Mouse (Mus musculus) inflammation-experienced regulatory T-cells, adult 6 months (primary cell): Measurements from ENCODE around the gene Gm10720. TPM values are rescaled to one million over a fixed set of nuclear protein-coding genes. Genes with fewer than 3 reads are reported as not detected.
"Not testable (repeated sequence)": the region's sequence is repeated elsewhere in the genome, so short reads cannot be mapped to it uniquely, and the experiment has no call there.

Source experiments
- ATAC-seq: one replicate; pipeline ENCODE4 v1.8.0; 2017
- polyA plus RNA-seq, 3 experiments: library from polyadenylated mRNA; unstranded; fragments of 100-300 nt; shearing (Covaris generic); gene quantifications; one replicate each; pipeline ENCODE4 v1.2.1; 2017

The Gm10720 gene
- polyA plus RNA-seq, 3 experiments from 2014 or later = not detected

DNA sequence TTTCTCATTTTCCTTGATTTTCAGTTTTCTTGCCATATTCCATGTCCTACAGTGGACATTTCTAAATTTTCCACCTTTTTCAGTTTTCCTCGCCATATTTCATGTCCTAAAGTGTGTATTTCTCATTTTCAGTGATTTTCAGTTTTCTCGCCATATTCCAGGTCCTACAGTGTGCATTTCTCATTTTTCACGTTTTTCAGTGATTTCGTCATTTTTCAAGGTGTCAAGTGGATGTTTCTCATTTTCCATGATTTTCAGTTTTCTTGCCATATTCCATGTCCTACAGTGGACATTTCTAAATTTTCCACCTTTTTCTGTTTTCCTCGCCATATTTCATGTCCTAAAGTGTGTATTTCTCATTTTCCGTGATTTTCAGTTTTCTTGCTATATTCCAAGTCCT is 10.2 kb downstream of the Gm10720 start:
- ATAC-seq = not testable (repeated sequence)

DNA sequence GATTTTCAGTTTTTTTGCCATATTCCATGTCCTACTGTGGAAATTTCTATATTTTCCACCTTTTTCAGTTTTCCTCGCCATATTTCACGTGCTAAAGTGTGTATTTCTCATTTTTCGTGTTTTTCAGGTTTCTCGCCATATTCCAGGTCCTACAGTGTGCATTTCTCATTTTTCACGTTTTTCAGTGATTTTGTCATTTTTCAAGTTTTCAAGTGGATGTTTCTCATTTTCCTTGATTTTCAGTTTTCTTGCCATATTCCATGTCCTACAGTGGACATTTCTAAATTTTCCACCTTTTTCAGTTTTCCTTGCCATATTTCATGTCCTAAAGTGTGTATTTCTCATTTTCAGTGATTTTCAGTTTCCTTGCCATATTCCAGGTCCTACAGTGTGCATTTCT is 10.7 kb downstream of the Gm10720 start:
- ATAC-seq = not testable (repeated sequence)

DNA sequence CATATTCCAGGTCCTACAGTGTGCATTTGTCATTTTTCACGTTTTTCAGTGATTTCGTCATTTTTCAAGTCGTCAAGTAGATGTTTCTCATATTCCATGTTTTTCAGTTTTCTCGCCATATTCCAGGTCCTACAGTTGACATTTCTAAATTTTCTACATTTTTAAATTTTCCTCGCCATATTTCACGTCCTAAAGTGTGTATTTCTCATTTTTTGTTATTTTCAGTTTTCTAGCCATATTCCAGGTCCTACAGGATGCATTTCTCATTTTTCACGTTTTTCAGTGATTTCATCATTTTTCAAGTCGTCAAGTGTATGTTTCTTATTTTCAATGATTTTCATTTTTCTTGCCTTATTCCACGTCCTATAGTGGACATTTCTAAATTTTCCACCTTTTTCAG is 11.3 kb downstream of the Gm10720 start:
- ATAC-seq = not testable (repeated sequence)

DNA sequence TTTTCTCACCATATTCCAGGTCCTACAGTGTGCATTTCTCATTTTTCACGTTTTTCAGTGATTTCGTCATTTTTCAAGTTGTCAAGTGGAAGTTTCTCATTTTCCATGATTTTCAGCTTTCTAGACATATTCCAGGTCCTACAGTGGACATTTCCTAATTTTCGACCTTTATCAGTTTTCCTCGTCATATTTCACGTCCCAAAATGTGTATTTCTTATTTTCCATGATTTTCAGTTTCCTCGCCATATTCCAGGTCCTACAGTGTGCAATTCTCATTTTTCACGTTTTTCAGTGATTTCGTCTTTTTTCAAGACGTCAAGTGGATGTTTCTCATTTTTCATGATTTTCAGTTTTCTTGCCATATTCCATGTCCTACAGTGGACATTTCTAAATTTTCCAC is 11.7 kb downstream of the Gm10720 start:
- ATAC-seq = not testable (repeated sequence)

DNA sequence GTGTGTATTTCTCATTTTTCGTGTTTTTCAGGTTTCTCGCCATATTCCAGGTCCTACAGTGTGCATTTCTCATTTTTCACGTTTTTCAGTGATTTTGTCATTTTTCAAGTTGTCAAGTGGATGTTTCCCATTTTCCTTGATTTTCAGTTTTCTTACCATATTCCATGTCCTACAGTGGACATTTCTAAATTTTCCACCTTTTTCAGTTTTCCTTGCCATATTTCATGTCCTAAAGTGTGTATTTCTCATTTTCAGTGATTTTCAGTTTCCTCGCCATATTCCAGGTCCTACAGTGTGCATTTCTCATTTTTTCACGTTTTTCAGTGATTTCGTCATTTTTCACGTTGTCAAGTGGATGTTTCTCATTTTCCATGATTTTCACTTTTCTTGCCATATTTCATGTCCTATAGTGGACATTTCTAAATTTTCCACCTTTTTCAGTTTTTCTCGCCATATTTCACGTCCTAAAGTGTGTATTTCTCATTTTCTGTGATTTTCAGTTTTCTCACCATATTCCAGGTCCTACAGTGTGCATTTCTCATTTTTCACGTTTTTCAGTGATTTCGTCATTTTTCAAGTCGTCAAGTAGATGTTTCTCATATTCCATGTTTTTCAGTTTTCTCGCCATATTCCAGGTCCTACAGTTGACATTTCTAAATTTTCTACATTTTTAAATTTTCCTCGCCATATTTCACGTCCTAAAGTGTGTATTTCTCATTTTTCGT is 14.0 kb downstream of the Gm10720 start:
- not testable (repeated sequence) for ATAC-seq

DNA sequence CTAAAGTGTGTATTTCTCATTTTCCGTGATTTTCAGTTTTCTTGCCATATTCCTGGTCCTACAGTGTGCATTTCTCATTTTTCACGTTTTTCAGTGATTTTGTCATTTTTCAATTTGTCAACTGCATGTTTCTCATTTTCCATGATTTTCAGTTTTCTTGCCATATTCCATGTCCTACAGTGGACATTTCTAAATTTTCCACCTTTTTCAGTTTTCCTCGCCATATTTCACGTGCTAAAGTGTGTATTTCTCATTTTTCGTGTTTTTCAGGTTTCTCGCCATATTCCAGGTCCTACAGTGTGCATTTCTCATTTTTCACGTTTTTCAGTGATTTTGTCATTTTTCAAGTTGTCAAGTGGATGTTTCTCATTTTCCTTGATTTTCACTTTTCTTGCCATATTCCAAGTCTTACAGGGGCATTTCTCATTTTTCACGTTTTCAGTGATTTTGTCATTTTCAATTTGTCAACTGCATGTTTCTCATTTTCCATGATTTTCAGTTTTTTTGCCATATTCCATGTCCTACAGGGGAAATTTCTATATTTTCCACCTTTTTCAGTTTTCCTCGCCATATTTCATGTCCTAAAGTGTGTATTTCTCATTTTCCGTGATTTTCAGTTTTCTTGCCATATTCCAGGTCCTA is 15.3 kb downstream of the Gm10720 start:
- not testable (repeated sequence) for ATAC-seq

DNA sequence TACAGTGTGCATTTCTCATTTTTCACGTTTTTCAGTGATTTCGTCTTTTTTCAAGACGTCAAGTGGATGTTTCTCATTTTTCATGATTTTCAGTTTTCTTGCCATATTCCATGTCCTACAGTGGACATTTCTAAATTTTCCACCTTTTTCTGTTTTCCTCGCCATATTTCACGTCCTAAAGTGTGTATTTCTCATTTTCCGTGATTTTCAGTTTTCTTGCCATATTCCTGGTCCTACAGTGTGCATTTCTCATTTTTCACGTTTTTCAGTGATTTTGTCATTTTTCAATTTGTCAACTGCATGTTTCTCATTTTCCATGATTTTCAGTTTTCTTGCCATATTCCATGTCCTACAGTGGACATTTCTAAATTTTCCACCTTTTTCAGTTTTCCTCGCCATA is 18.8 kb downstream of the Gm10720 start, which contains the start of gene Gm17535:
Gm17535 (plus strand) TSS at position 301 of the 400 bp plus-strand sequence.
- not testable (repeated sequence) for ATAC-seq

DNA sequence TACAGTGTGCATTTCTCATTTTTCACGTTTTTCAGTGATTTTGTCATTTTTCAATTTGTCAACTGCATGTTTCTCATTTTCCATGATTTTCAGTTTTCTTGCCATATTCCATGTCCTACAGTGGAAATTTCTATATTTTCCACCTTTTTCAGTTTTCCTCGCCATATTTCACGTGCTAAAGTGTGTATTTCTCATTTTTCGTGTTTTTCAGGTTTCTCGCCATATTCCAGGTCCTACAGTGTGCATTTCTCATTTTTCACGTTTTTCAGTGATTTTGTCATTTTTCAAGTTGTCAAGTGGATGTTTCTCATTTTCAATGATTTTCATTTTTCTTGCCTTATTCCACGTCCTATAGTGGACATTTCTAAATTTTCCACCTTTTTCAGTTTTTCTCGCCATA is 21.1 kb downstream of the Gm10720 start, which contains the start of gene Gm10715:
Gm10715 (plus strand) TSS at position 301 of the 400 bp plus-strand sequence.
- ATAC-seq = not testable (repeated sequence)

DNA sequence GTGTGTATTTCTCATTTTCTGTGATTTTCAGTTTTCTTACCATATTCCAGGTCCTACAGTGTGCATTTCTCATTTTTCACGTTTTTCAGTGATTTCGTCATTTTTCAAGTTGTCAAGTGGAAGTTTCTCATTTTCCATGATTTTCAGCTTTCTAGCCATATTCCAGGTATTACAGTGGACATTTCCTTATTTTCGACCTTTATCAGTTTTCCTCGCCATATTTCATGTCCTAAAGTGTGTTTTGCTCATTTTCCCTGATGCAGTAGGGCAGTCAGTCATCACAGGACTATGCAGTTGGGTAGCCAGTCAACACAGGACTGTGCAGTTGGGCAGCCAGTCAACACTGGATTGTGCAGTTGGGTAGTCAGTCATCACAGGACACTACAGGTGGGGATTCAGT is 22.7 kb downstream of the Gm10720 start:
- not testable (repeated sequence) for ATAC-seq

Other genes starting within 250 kb of the Gm10720 start
- under 1 TPM in 1 of 3 experiments, not detected in 2; 0.74 TPM for gene Gm10722, start 14.7 kb upstream of the Gm10720 start, polyA plus RNA-seq
- 1 to 10 TPM in 1 of 3 experiments, under 1 TPM in 1, not detected in 1; 0.84 to 2.4 TPM for gene Gm11168, start 12.3 kb upstream of the Gm10720 start, polyA plus RNA-seq
- gene Gm10721, start 2.5 kb upstream of the Gm10720 start, polyA plus RNA-seq = under 1 TPM in 1 of 3 experiments, not detected in 2; 0.99 TPM
- 1 to 10 TPM in 1 of 3 experiments, under 1 TPM in 1, not detected in 1; 0.89 to 3.2 TPM for gene Gm10719, start 1.8 kb downstream of the Gm10720 start, polyA plus RNA-seq
- 1 to 10 TPM in 2 of 3 experiments, not detected in 1; 1.3 TPM for gene Gm10718, start 7.9 kb downstream of the Gm10720 start, polyA plus RNA-seq
- 1 to 10 TPM; 3.1 to 8.1 (median 4.5) TPM for gene Gm10717, start 9.8 kb downstream of the Gm10720 start, polyA plus RNA-seq
- not detected for gene Gm17535, start 18.9 kb downstream of the Gm10720 start, polyA plus RNA-seq
- not detected for gene Gm10715, start 21.2 kb downstream of the Gm10720 start, polyA plus RNA-seq